Mouse (Mus musculus): ENCODE results near the gene Fes.

- TF ChIP-seq CTCF (conservative IDR thresholded peaks at IDR 0.05; ENCODE audit: insufficient read depth, insufficient read length, low read depth, low read length) = no peak
- TF ChIP-seq POLR2A (IDR thresholded peaks at IDR 0.05; ENCODE audit: low read depth, low read length) = no peak
Measured at GRCm38 (mm10) chr7:80358039-80358438, 29.7 kb downstream of the Fes start.

Measured in kidney, adult 2 months (tissue).